Mouse (Mus musculus) megakaryocyte, embryonic 14.5 days (primary cell): ENCODE results near the gene Ppp1r37.

Experiments used
- FLI1 ChIP-seq: IDR thresholded peaks from 2 replicates; pipeline ENCODE4 v1.6.1; 2012; ENCODE audit warnings: low read length, inconsistent platforms, mixed read lengths
- GATA1 ChIP-seq: IDR thresholded peaks from 3 replicates; pipeline ENCODE4 v1.6.1; 2012; ENCODE audit warnings: mixed read lengths, low read length, inconsistent platforms, borderline replicate concordance

DNA sequence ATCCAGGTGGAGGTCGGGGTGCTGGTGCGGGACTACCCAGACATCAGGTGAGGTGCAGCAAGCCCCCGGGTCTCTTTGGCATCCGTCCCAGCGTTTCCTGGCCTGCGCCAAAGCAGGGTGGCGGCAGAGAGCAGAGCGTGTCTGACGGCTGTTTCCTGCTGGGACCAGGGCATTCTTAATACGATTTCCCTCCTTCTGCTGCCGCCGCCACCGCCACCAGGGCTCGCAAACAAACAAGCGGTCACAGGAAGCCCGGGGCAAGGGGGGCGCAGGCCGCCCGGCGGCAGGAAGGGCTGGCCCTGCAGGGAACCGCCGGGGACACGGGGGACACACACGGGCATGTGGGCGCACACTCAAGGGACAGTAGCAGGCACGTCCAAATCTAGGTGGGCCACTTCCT is 71.1 kb downstream of the Ppp1r37 start:
- TF ChIP-seq GATA1, result no peak
- TF ChIP-seq FLI1, result no peak
